Mouse (Mus musculus) cortical plate, adult 2 months (tissue): ENCODE results near the gene Polr1c.

ENCODE experiments used
- CTCF ChIP-seq: fragments of 200-500 bp; IDR thresholded peaks from 2 replicates; pipeline ENCODE4 v1.5.1; 2011; ENCODE audit warnings: mild to moderate bottlenecking, control low read depth, low read length; ENCODE audit not compliant: insufficient read depth; ENCODE audit errors: extremely low read depth
- POLR2A ChIP-seq: fragments of 200-500 bp; IDR thresholded peaks from 2 replicates; pipeline ENCODE4 v1.6.1; 2011; ENCODE audit warnings: mild to moderate bottlenecking, low read length, control low read depth; ENCODE audit not compliant: insufficient read depth; ENCODE audit errors: extremely low read depth

DNA sequence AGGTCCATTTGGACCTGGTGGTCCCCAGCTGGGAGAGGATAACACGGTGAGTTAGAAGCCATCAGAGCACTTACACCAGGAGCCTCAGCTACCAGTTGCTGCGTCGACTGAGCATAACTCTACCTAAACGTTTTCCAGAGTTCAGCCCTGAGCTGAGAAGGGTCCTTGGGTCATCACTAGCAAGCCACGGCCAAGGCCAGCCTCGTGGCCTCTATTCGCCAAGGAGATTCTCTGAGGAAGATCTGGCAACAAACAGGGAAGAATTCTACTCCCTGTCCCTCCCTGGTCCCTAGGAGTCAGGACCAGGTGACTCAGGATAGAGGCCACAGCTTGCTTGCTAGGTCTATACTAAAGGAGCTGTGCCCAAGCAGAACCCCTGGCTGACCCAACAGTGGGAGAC is 19.7 kb upstream of the Polr1c start:
- no peak for TF ChIP-seq CTCF
- no peak for TF ChIP-seq POLR2A
